Mouse (Mus musculus) midbrain, postnatal 0 days (tissue): ENCODE measurements around the gene 4930438A08Rik. TPM values are rescaled to one million over a fixed set of nuclear protein-coding genes. Genes with fewer than 3 reads are reported as not detected.

Experiments used
- ATAC-seq: fragments of 200-750 bp; cut with Nextera tagmentation; 2 replicates; pipeline ENCODE4 v1.8.0; 2017; ENCODE audit warnings: moderate number of reproducible peaks, mild to moderate bottlenecking, moderate TSS enrichment, moderate library complexity; ENCODE audit not compliant: low FRiP score
- DNase-seq: peaks from one replicate; pipeline ENCODE4 v3.0.0-alpha.2; 2015; ENCODE audit warnings: low spot score
- H3K27ac ChIP-seq: fragments of 300-500 bp; sonication (generic); 2 replicates; pipeline ENCODE4 v1.5.1; 2014; ENCODE audit warnings: low read depth, mild to moderate bottlenecking, low read length, mixed read lengths
- H3K27me3 ChIP-seq: fragments of 300-500 bp; sonication (generic); 2 replicates; pipeline ENCODE4 v1.6.1; 2014; ENCODE audit warnings: low read length, control low read depth, mixed read lengths; ENCODE audit not compliant: insufficient read depth
- H3K36me3 ChIP-seq: fragments of 300-500 bp; sonication (generic); 2 replicates; pipeline ENCODE4 v1.6.1; 2014; ENCODE audit warnings: low read length, control low read depth, mixed read lengths; ENCODE audit not compliant: insufficient read depth
- H3K4me1 ChIP-seq: fragments of 300-500 bp; sonication (generic); 2 replicates; pipeline ENCODE4 v1.6.1; 2014; ENCODE audit warnings: mild to moderate bottlenecking, control low read depth, antibody characterized with exemption, low read length, mixed read lengths; ENCODE audit not compliant: insufficient read depth
- H3K4me2 ChIP-seq: fragments of 300-500 bp; sonication (generic); 2 replicates; pipeline ENCODE4 v1.6.1; 2014; ENCODE audit warnings: low read depth, mild to moderate bottlenecking, low read length, mixed read lengths; ENCODE audit not compliant: poor library complexity, severe bottlenecking
- H3K4me3 ChIP-seq: fragments of 300-500 bp; sonication (generic); 2 replicates; pipeline ENCODE4 v1.5.1; 2014; ENCODE audit warnings: low read depth, mild to moderate bottlenecking, low read length, moderate library complexity
- H3K9ac ChIP-seq: fragments of 300-500 bp; sonication (generic); replicated peaks from 2 replicates; pipeline ENCODE4 v1.6.1; 2014; ENCODE audit warnings: mild to moderate bottlenecking, low read length, moderate library complexity, mixed read lengths; ENCODE audit not compliant: poor library complexity, severe bottlenecking
- H3K9me3 ChIP-seq: fragments of 300-500 bp; sonication (generic); 2 replicates; pipeline ENCODE4 v1.6.1; 2016; ENCODE audit warnings: low read length, control low read depth
- CTCF ChIP-seq: IDR thresholded peaks from 2 replicates; pipeline ENCODE4 v1.5.1; 2016; ENCODE audit warnings: antibody characterized with exemption, mild to moderate bottlenecking
- WGBS: fragments of 180-500 bp; shearing (Covaris S2); extraction: QIAGEN DNeasy Blood & Tissue Kit; methylation state at CpG from one replicate; pipeline ENCODE4 v1.1.7; 2014; 5-methylcytosine and 5-hydroxymethylcytosine counted together
- polyA plus RNA-seq: library from polyadenylated mRNA; unstranded; fragments of >200 nt; fragmentation: Nextera tagmentation; extraction: Ambion mirVana; gene quantifications from 2 replicates; pipeline ENCODE4 v1.2.1, GENCODE M21; 2015
- total RNA-seq: library from RNA; depleted of rRNA; stranded (reverse); fragments of >200 nt; gene quantifications from 2 replicates; pipeline ENCODE4 v1.2.3, GENCODE M21; 2014

The 4930438A08Rik gene
- total and polyA plus RNA-seq, 2 experiments from 2014 or later, result 0.38 TPM; not detected in 1

DNA sequence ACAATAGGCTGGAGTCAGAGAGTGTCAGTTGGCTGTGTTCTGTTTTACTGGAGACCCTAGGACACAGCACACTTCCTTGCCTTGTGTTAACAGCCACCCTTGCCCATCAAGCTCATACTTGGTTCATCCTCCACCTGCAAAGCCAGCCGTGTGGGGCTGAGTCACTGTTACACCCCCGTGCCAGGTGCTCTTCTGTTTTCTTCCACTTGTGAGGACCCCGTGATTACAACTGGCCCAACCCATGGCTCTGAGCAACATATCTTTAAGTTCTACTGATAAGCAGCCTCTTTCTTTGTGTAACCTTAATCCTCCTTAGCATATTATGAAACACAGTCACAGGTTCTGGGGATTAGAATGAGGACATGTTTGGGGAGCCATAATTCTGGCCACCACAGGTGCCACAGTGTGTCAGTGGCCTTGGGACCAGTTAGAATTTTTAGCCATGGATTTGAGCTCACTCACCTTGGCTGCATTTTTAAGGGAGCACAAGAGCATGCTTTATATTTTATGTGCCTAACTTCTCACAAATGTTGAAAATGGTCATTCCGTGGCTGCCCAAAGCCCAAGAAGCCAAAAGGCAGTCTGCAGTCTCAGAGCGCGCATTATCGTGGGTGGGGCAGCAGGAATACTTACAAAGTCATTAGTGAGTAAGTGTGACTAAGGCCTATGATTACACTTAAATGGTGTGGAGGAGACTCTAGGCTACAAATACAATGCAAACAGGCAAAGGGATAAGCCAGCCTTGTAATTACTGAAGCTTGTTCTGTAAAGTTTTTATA is 25.2 kb upstream of the 4930438A08Rik start:
- no peak overlapping the region for H3K9ac ChIP-seq
- no peaks in the 10 kb centered on the region for H3K9me3 ChIP-seq
- H3K36me3 ChIP-seq, result no peaks in the 10 kb centered on the region
- no peak overlapping the region for H3K4me3 ChIP-seq
- WGBS, result 89% methylated on average over 7 of the region's 7 CpGs
- H3K27me3 ChIP-seq, result no peaks in the 10 kb centered on the region
- no peak for TF ChIP-seq CTCF
- ATAC-seq (no peak), DNase-seq (no peak)
- H3K4me1 ChIP-seq, result no peaks in the 10 kb centered on the region
- H3K4me2 ChIP-seq, result no peak overlapping the region
- H3K27ac ChIP-seq, result no peak overlapping the region

DNA sequence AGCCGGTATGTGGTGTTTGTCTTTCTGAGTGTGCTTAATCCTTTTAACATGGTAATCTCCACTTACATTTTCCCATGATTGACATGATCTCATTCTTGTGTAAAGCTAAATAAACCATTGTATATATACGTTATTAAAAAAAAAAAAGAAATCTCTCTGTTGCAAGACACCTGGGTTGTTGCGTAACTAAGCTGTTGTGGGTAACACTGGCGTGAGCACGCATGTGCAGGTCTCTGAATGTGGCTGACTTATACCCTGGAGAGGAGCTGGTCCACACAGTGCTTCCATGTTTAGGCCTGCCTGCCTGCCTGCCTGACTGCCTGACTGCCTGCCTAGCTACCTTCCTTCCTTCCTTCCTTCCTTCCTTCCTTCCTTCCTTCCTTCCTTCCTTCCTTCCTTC is 24.0 kb upstream of the 4930438A08Rik start:
- H3K9me3 ChIP-seq, result no peaks in the 10 kb centered on the region
- ATAC-seq, result no peak
- no peak for DNase-seq
- H3K27ac ChIP-seq, result no peak overlapping the region
- H3K4me1 ChIP-seq, result no peaks in the 10 kb centered on the region
- no peak overlapping the region for H3K4me3 ChIP-seq
- no peak overlapping the region for H3K4me2 ChIP-seq
- WGBS, result 53% methylated on average over 5 of the region's 5 CpGs
- TF ChIP-seq CTCF, result no peak
- H3K9ac ChIP-seq, result no peak overlapping the region
- H3K36me3 ChIP-seq, result no peaks in the 10 kb centered on the region
- no peaks in the 10 kb centered on the region for H3K27me3 ChIP-seq

- Histone ChIP-seq H3K27ac (no peak overlapping the region), H3K9me3 (no peaks in the 10 kb centered on the region), H3K36me3 (no peaks in the 10 kb centered on the region), H3K4me2 (no peak overlapping the region), H3K4me3 (no peak overlapping the region), H3K9ac (no peak overlapping the region), H3K27me3 (no peaks in the 10 kb centered on the region), H3K4me1 (no peaks in the 10 kb centered on the region)
- no peak for ATAC-seq
- WGBS, result 94% methylated on average over 3 of the region's 3 CpGs
- TF ChIP-seq CTCF, result no peak
- no peak for DNase-seq
Measured at GRCm38 (mm10) chr11:58254411-58254810, 20.2 kb upstream of the 4930438A08Rik start.

- WGBS, result 82% methylated on average over 5 of the region's 5 CpGs
- ATAC-seq, result no peak
Measured at GRCm38 (mm10) chr11:58257816-58258215, 16.8 kb upstream of the 4930438A08Rik start.

GRCm38 (mm10) chr11:58260156-58260555 is 14.4 kb upstream of the 4930438A08Rik start:
- no peak for TF ChIP-seq CTCF
- no peaks in the 10 kb centered on the region for H3K36me3 ChIP-seq
- H3K27me3 ChIP-seq, result no peaks in the 10 kb centered on the region
- WGBS, result 90% methylated on average over 4 of the region's 4 CpGs
- DNase-seq, result no peak
- no peak overlapping the region for H3K4me3 ChIP-seq
- H3K27ac ChIP-seq, result no peak overlapping the region
- no peak overlapping the region for H3K9ac ChIP-seq
- no peaks in the 10 kb centered on the region for H3K4me1 ChIP-seq
- ATAC-seq, result no peak
- no peaks in the 10 kb centered on the region for H3K9me3 ChIP-seq
- no peak overlapping the region for H3K4me2 ChIP-seq

More at GRCm38 (mm10) chr11:58257816-58258215, 16.8 kb upstream of the 4930438A08Rik start:
- Histone ChIP-seq H3K36me3 (no peaks in the 10 kb centered on the region), H3K4me3 (no peak overlapping the region), H3K9me3 (no peaks in the 10 kb centered on the region), H3K9ac (no peak overlapping the region), H3K27ac (no peak overlapping the region), H3K4me2 (no peak overlapping the region), H3K27me3 (no peaks in the 10 kb centered on the region), H3K4me1 (no peaks in the 10 kb centered on the region)
- DNase-seq, result no peak
- TF ChIP-seq CTCF, result no peak

GRCm38 (mm10) chr11:58261826-58262225 is 12.8 kb upstream of the 4930438A08Rik start:
- H3K4me2 ChIP-seq, result no peak overlapping the region
- 88% methylated on average over 4 of the region's 4 CpGs for WGBS

More at GRCm38 (mm10) chr11:58261826-58262225, 12.8 kb upstream of the 4930438A08Rik start:
- Histone ChIP-seq H3K36me3 (no peaks in the 10 kb centered on the region), H3K9ac (no peak overlapping the region), H3K27me3 (no peaks in the 10 kb centered on the region), H3K9me3 (no peaks in the 10 kb centered on the region), H3K4me1 (no peaks in the 10 kb centered on the region), H3K4me3 (no peak overlapping the region), H3K27ac (no peak overlapping the region)
- DNase-seq (no peak), ATAC-seq (no peak)
- no peak for TF ChIP-seq CTCF
